Mouse (Mus musculus): ENCODE data around the gene Tacstd2. TPM values are rescaled to one million over a fixed set of nuclear protein-coding genes. Genes with fewer than 3 reads are reported as not detected.
"Not testable (repeated sequence)": the region's sequence is repeated elsewhere in the genome, so short reads cannot be mapped to it uniquely, and the experiment has no call there.

Tacstd2 gene
- polyA plus RNA-seq, 1 experiment from 2014 or later: 63.1 TPM

DNA sequence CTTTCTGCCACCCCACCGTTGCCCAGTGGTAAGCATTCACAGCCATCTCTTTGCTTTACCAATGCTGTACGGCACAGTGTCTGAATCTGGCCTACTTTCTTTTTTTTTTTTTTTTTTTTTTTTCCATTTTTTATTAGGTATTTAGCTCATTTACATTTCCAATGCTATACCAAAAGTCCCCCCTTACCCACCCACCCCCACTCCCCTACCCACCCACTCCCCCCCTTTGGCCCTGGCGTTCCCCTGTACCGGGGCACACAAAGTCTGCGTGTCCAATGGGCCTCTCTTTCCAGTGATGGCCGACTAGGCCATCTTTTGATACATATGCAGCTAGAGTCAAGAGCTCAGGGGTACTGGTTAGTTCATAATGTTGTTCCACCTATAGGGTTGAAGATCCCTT, 33.7 kb downstream of the Tacstd2 start:
- WGBS: 93% methylated on average over 2 of the region's 6 CpGs
- peak; percentile 70; the same call in 1 of the 2 replicates for ATAC-seq (replicated peaks; ENCODE audit: low FRiP score)

DNA sequence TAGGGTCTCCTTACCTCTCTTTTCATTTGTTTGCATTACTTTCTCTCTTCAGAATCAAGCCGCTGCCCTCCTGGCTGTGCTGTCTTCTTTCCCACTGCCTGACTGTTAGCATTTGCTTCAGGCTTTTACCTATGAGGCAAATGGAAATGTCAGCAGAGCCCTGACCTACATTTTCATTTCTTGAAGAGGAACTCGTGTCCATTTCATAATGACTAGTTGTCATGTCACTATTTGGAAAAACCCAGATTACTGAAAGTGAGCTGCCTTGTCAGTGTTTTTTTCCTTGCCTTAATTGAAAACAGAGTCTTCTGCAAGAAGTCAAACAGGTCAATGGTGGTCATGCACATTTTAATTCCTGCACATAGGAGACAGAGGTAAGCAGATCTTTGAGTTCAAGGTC, 43.8 kb downstream of the Tacstd2 start, which contains the start of gene Il23r:
Gene Il23r (minus strand): TSS at position 101 of the 400 bp plus-strand sequence.
- Histone ChIP-seq H3K36me3 (no peaks in the 10 kb centered on the region), H3K4me2 (no peak within 1 kb of the TSS), H3K9me3 (replicated peaks) (no peaks in the 10 kb centered on the region), H3K4me1 (no peaks in the 10 kb centered on the region), H3K27me3 (no peaks in the 10 kb centered on the region), H3K9ac (no peak within 1 kb of the TSS), H3K27ac (no peak within 1 kb of the TSS), H3K4me3 (replicated peaks) (no peak within 1 kb of the TSS)
- ATAC-seq (replicated peaks; ENCODE audit: low FRiP score): no peak
- WGBS: 83% methylated on average over 2 of the region's 2 CpGs

More for the DNA sequence above, 33.7 kb downstream of the Tacstd2 start:
- H3K4me2 ChIP-seq; H3K27ac ChIP-seq; H3K4me3 ChIP-seq (replicated peaks); H3K9ac ChIP-seq; H3K9me3 ChIP-seq (replicated peaks); H3K4me1 ChIP-seq; H3K36me3 ChIP-seq; H3K27me3 ChIP-seq: not testable (repeated sequence)

Other genes starting within 250 kb of the Tacstd2 start
- gene Il12rb2, start 159.6 kb downstream of the Tacstd2 start, polyA plus RNA-seq (2015; fragmentation: Nextera tagmentation; extraction: Ambion mirVana): 0.05 TPM in 1 of 2 replicates, not detected in the other
- not detected in 2 replicates for gene Il23r, start 43.9 kb downstream of the Tacstd2 start, polyA plus RNA-seq (2015; fragmentation: Nextera tagmentation; extraction: Ambion mirVana)